Comparison of ENCODE assay signal across 8 mouse cellular contexts in the genomic region with DNA sequence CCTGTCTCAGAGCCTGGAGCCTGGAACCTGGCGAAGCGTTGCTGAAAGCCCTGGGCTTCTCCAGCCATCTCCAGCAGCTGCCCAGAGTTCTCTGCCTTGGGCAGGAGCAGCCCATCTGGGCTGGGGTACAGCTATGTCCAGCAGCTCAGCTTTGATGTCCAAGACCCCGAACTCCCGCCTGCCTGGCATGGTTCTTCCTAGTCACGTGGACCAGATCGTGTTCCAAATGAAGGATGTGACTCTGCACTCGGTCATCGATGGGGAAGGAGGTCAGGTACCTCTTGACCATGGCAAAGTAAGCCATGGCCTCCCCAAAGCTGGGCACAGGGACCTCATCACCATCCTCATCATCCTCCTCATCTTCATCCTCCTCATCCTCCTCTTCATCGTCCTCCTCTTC. TPM values are rescaled to one million over a fixed set of nuclear protein-coding genes. Genes with fewer than 3 reads are reported as not detected.
DNase-seq lines count a peak whose midpoint lies in the region; ATAC-seq and TF ChIP-seq lines count a peak whose summit lies in the region.

No protein-coding gene starts in this region.

- peaks cover 42% of the 10 kb centered on the region for H3K4me1 ChIP-seq in kidney, embryonic 14.5 days (ENCODE audit: control insufficient read depth, insufficient read depth, low read length)
- H3K4me1 ChIP-seq in forebrain, embryonic 11.5 days (replicated peaks; ENCODE audit: control insufficient read depth, insufficient read depth, low read length), result peaks cover 19% of the 10 kb centered on the region
- peaks cover 54% of the 10 kb centered on the region for H3K4me1 ChIP-seq in kidney, embryonic 15.5 days

- H3K36me3 ChIP-seq in kidney, embryonic 14.5 days (ENCODE audit: control insufficient read depth, insufficient read depth, low read length), result peaks cover 12% of the 10 kb centered on the region; the same call in 1 of the 2 replicates
- no peaks in the 10 kb centered on the region; the same call in 1 of the 2 replicates for H3K36me3 ChIP-seq in forebrain, embryonic 11.5 days (ENCODE audit: control insufficient read depth, insufficient read depth, low read length)
- H3K36me3 ChIP-seq in kidney, embryonic 15.5 days, result 0 out of 2 replicates have a peak, but pooled peaks cover 10% of the 10 kb centered on the region
- H3K36me3 ChIP-seq in myocyte (ENCODE audit: control insufficient read depth, insufficient read depth), result no peaks in the 10 kb centered on the region

- peak overlapping the region; percentile 75 for H3K4me3 ChIP-seq in kidney, embryonic 14.5 days (ENCODE audit: low read length)
- H3K4me3 ChIP-seq in forebrain, embryonic 11.5 days (ENCODE audit: low read depth, low read length), result peak overlapping the region; percentile 82
- peak overlapping the region; percentile 64 for H3K4me3 ChIP-seq in kidney, embryonic 15.5 days (replicated peaks)
- peak overlapping the region; percentile 80 for H3K4me3 ChIP-seq in myocyte

- 81% methylated on average over 9 of the region's 9 CpGs for WGBS in kidney, embryonic 14.5 days
- 91% methylated on average over 9 of the region's 9 CpGs for WGBS in forebrain, embryonic 11.5 days
- WGBS in kidney, embryonic 15.5 days, result 77% methylated on average over 9 of the region's 9 CpGs

- H3K27ac ChIP-seq in kidney, embryonic 14.5 days (ENCODE audit: low read depth, low read length), result no peak overlapping the region
- H3K27ac ChIP-seq in forebrain, embryonic 11.5 days (ENCODE audit: low read depth, low read length), result no peak overlapping the region
- peak overlapping the region; percentile 76; the same call in 1 of the 2 replicates for H3K27ac ChIP-seq in kidney, embryonic 15.5 days

- peak overlapping the region; percentile 97 for H3K4me2 ChIP-seq in kidney, embryonic 14.5 days (replicated peaks; ENCODE audit: low read depth, low read length)
- peak overlapping the region; percentile 97 for H3K4me2 ChIP-seq in forebrain, embryonic 11.5 days (ENCODE audit: low read depth, low read length, severe bottlenecking)
- H3K4me2 ChIP-seq in kidney, embryonic 15.5 days, result peak overlapping the region; percentile 92
- H3K4me2 ChIP-seq in myocyte (ENCODE audit: low read depth), result peak overlapping the region; percentile 92

- peak overlapping the region; percentile 90; the same call in 1 of the 2 replicates for H3K9ac ChIP-seq in kidney, embryonic 14.5 days (ENCODE audit: low read depth, low read length)
- H3K9ac ChIP-seq in forebrain, embryonic 11.5 days (ENCODE audit: low read length), result peak overlapping the region; percentile 41
- peak overlapping the region; percentile 86 for H3K9ac ChIP-seq in kidney, embryonic 15.5 days

- H3K27me3 ChIP-seq in kidney, embryonic 14.5 days (ENCODE audit: control insufficient read depth, insufficient read depth, low read length), result peaks cover 13% of the 10 kb centered on the region
- peaks cover 5% of the 10 kb centered on the region; the same call in 1 of the 2 replicates for H3K27me3 ChIP-seq in forebrain, embryonic 11.5 days (ENCODE audit: control insufficient read depth, insufficient read depth, low read length)
- H3K27me3 ChIP-seq in kidney, embryonic 15.5 days, result peaks cover 13% of the 10 kb centered on the region
- no peaks in the 10 kb centered on the region for H3K27me3 ChIP-seq in myocyte (ENCODE audit: control insufficient read depth, insufficient read depth, insufficient read length)

- peak overlapping the region; percentile 58 for H3ac ChIP-seq in myocyte (ENCODE audit: control insufficient read depth, insufficient read length)

- H3K9me3 ChIP-seq in kidney, embryonic 14.5 days (ENCODE audit: control insufficient read depth, low read length), result no peaks in the 10 kb centered on the region
- no peaks in the 10 kb centered on the region for H3K9me3 ChIP-seq in forebrain, embryonic 11.5 days (ENCODE audit: control insufficient read depth, low read length)
- H3K9me3 ChIP-seq in kidney, embryonic 15.5 days (replicated peaks), result no peaks in the 10 kb centered on the region

- DNase-seq in kidney, postnatal 14 days, result no peak
- no peak for DNase-seq in forebrain, embryonic 11.5 days (ENCODE audit: low spot score)
- DNase-seq in adrenal gland, postnatal 14 days, result no peak
- no peak for DNase-seq in layer of hippocampus, postnatal 36 days
- no peak for DNase-seq in urinary bladder, postnatal 36 days (ENCODE audit: low spot score in 2 of 2)

- H3K79me2 ChIP-seq in myocyte (ENCODE audit: control insufficient read depth, insufficient read depth), result peaks cover 36% of the 10 kb centered on the region

- TF ChIP-seq POLR2A in myocyte (IDR thresholded peaks at IDR 0.05; ENCODE audit: insufficient read length, low read depth), result no peak

- ATAC-seq in kidney, embryonic 14.5 days (ENCODE audit: low FRiP score, low TSS enrichment), result no peak
- no peak for ATAC-seq in forebrain, embryonic 11.5 days (replicated peaks; ENCODE audit: low FRiP score)
- no peak for ATAC-seq in kidney, embryonic 15.5 days (replicated peaks; ENCODE audit: low FRiP score)

TF ChIP-seq in myocyte, 11 proteins besides CTCF, POLR2A, EP300 and RAD21:
- TF ChIP-seq USF1 (IDR thresholded peaks at IDR 0.05; ENCODE audit: low read depth), result peak; percentile 5
- TF ChIP-seq TCF12 (IDR thresholded peaks at IDR 0.05; ENCODE audit: insufficient read depth, poor library complexity, severe bottlenecking), result no peak
- no peak for TF ChIP-seq REST (IDR thresholded peaks at IDR 0.05; ENCODE audit: insufficient read depth, insufficient read length)
- peak; percentile 47 for TF ChIP-seq POLR2AphosphoS2 (IDR thresholded peaks at IDR 0.05; ENCODE audit: insufficient read length, low read depth)

RNA-seq across cellular contexts. Expression of a gene that starts 1.9 kb away (rescaled TPM):
- 6.9 and 8.0 TPM in 2 replicates for polyA plus RNA-seq in kidney, embryonic 14.5 days (2014; fragmentation: Nextera tagmentation; extraction: Ambion mirVana)
- polyA plus RNA-seq in forebrain, embryonic 11.5 days (2014; fragmentation: Nextera tagmentation; extraction: Ambion mirVana), result 12.3 and 13.7 TPM in 2 replicates
- 10.6 and 10.8 TPM in 2 replicates for polyA plus RNA-seq in kidney, embryonic 15.5 days (2015; fragmentation: Nextera tagmentation; extraction: Ambion mirVana)
- polyA plus RNA-seq in myocyte (2012; fragmentation: generic; extraction: Trizol), result 130 TPM
- 65.6 and 70.4 TPM in 2 replicates for total RNA-seq in adrenal gland, postnatal 14 days (2021)
- 10 to 100 TPM; 73.9 to 76.5 TPM for total RNA-seq in layer of hippocampus, postnatal 36 days (2021)

RNA-seq across cellular contexts. Expression of a gene that starts 8.8 kb away (rescaled TPM):
- 41.5 and 55.7 TPM in 2 replicates for polyA plus RNA-seq in kidney, embryonic 14.5 days (2014; fragmentation: Nextera tagmentation; extraction: Ambion mirVana)
- 92.2 and 93.0 TPM in 2 replicates for polyA plus RNA-seq in forebrain, embryonic 11.5 days (2014; fragmentation: Nextera tagmentation; extraction: Ambion mirVana)
- polyA plus RNA-seq in kidney, embryonic 15.5 days (2015; fragmentation: Nextera tagmentation; extraction: Ambion mirVana), result 62.1 and 71.5 TPM in 2 replicates
- polyA plus RNA-seq in myocyte (2012; fragmentation: generic; extraction: Trizol), result 58.4 TPM
- total RNA-seq in adrenal gland, postnatal 14 days (2021), result 16.1 and 17.8 TPM in 2 replicates
- 10 to 100 TPM; 16.0 to 20.1 TPM for total RNA-seq in layer of hippocampus, postnatal 36 days (2021)

RNA-seq across cellular contexts. Expression of a gene that starts 9.2 kb away (rescaled TPM):
- polyA plus RNA-seq in kidney, embryonic 14.5 days (2014; fragmentation: Nextera tagmentation; extraction: Ambion mirVana), result 3.4 and 5.1 TPM in 2 replicates
- 9.3 and 10.3 TPM in 2 replicates for polyA plus RNA-seq in forebrain, embryonic 11.5 days (2014; fragmentation: Nextera tagmentation; extraction: Ambion mirVana)
- 3.2 and 3.6 TPM in 2 replicates for polyA plus RNA-seq in kidney, embryonic 15.5 days (2015; fragmentation: Nextera tagmentation; extraction: Ambion mirVana)
- 9.4 TPM for polyA plus RNA-seq in myocyte (2012; fragmentation: generic; extraction: Trizol)
- 7.0 and 7.5 TPM in 2 replicates for total RNA-seq in adrenal gland, postnatal 14 days (2021)
- total RNA-seq in layer of hippocampus, postnatal 36 days (2021), result 10 to 100 TPM; 10.9 to 14.4 TPM

RNA-seq across cellular contexts. Expression of a gene that starts 18.1 kb away (rescaled TPM):
- polyA plus RNA-seq in kidney, embryonic 14.5 days (2014; fragmentation: Nextera tagmentation; extraction: Ambion mirVana), result 99.3 and 101 TPM in 2 replicates
- 122 and 132 TPM in 2 replicates for polyA plus RNA-seq in forebrain, embryonic 11.5 days (2014; fragmentation: Nextera tagmentation; extraction: Ambion mirVana)
- 82.9 and 91.1 TPM in 2 replicates for polyA plus RNA-seq in kidney, embryonic 15.5 days (2015; fragmentation: Nextera tagmentation; extraction: Ambion mirVana)
- polyA plus RNA-seq in myocyte (2012; fragmentation: generic; extraction: Trizol), result 75.2 TPM
- total RNA-seq in adrenal gland, postnatal 14 days (2021), result 69.4 and 79.8 TPM in 2 replicates
- total RNA-seq in layer of hippocampus, postnatal 36 days (2021), result 10 to 100 TPM; 51.3 to 51.8 TPM

RNA-seq across cellular contexts. Expression of a gene that starts 28.9 kb away (rescaled TPM):
- 22.2 and 23.7 TPM in 2 replicates for polyA plus RNA-seq in kidney, embryonic 14.5 days (2014; fragmentation: Nextera tagmentation; extraction: Ambion mirVana)
- polyA plus RNA-seq in forebrain, embryonic 11.5 days (2014; fragmentation: Nextera tagmentation; extraction: Ambion mirVana), result 30.6 and 31.4 TPM in 2 replicates
- polyA plus RNA-seq in kidney, embryonic 15.5 days (2015; fragmentation: Nextera tagmentation; extraction: Ambion mirVana), result 25.6 TPM in 2 replicates
- 33.6 TPM for polyA plus RNA-seq in myocyte (2012; fragmentation: generic; extraction: Trizol)
- 17.3 and 17.7 TPM in 2 replicates for total RNA-seq in adrenal gland, postnatal 14 days (2021)
- total RNA-seq in layer of hippocampus, postnatal 36 days (2021), result 10 to 100 TPM; 22.2 to 25.7 TPM
